Mouse (Mus musculus): Measurements from ENCODE around the gene Psd.

Psd gene

GRCm38 (mm10) chr19:46320076-46320785 is 6.7 kb downstream of the Psd start:
- no peak for DNase-seq (ENCODE audit: low spot score)

- DNase-seq (ENCODE audit: low spot score) = no peak
These were observed 8.2 kb downstream of the Psd start for GRCm38 (mm10) chr19:46318586-46319378.

- DNase-seq (ENCODE audit: low spot score) = no peak
These were observed 8.9 kb downstream of the Psd start for GRCm38 (mm10) chr19:46318031-46318471.

DNA sequence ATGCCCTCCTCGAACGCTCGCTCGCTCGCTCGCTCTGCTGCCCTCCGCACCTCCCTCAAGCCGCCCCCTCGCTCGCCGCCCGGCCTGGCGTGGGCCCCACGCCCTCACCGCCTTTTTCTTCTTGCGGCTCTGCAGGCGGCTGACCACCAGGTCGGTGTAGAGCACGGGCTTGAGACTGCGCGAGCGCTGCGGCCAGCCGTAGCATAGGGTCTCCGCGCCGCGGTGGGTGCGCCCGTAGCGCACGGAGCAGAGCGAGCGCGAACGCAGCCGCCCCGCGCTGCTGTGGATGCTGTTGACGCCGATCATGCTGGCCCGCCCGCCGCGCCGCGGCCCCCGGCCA is 9.4 kb downstream of the Psd start:
- no peak for DNase-seq (ENCODE audit: low spot score)

- DNase-seq (ENCODE audit: low spot score) = no peak
These were observed 10.0 kb downstream of the Psd start for GRCm38 (mm10) chr19:46316846-46317545.

DNA sequence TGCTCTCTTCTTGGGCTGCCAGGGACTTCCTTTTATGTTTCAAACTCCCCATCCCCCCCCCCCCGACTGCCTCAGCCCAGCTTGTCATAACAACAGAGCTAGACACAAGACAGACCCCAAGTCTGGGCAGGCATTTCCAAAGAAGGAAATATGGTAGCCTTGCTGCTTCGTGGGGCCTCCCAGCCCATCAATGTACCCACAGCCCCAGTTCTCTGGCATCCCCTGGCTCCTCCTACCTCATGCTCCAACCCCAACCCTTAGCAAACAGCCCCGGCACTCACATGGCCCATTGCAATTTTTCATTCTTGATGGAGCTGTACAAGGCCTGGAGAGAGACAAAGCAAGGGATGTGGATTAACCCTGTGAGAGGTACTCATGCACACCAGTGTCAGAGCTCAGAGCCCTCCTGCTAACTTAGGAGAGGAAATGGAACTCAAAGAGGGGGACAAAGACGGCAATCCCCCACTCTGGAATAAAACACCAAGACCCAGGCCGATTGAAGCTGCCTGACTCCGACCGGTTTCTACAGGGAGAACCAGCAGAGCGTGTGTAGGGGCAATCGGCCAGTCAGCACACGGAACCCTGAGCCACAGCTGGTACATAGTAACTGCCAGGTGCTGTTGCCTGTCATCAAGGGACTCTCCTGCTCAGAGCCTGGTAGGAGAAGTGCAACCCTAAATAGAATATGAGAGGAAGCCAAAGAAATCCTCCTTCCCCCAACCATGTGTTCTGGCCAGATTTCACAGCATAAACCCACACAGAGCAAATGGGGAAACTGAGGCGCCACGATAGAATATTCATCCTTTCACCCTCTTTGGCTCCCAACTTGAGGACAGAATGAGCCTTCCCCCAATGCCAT is 11.0 kb downstream of the Psd start:
- no peak for DNase-seq (ENCODE audit: low spot score)

- DNase-seq (ENCODE audit: low spot score) = no peak
These were observed 11.8 kb downstream of the Psd start for GRCm38 (mm10) chr19:46314872-46315742.

- no peak for DNase-seq (ENCODE audit: low spot score)
These were observed 12.8 kb downstream of the Psd start for GRCm38 (mm10) chr19:46314151-46314601.

DNA sequence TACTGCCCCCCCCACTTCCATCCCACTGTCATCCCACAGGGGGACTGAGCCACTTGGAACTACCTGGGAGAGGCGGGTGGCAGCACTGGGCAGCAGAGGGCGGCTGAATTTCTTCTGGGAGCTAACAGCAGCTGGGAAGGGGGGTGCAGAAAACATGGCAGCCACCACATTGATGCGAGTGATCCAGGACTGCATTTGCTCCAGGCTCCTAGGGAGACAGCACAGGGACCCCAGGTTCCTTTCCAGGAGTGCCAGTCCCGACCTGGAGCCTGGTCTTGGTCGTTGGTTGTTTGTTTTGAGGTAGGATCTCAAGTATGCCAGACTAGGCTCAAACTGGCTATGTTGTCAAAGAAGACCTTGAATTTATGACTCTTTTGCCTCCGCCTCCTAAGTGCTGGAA is 13.4 kb downstream of the Psd start:
- no peak for DNase-seq (ENCODE audit: low spot score)

GRCm38 (mm10) chr19:46313116-46313515 is 13.8 kb downstream of the Psd start:
- no peak for DNase-seq (ENCODE audit: low spot score)

DNA sequence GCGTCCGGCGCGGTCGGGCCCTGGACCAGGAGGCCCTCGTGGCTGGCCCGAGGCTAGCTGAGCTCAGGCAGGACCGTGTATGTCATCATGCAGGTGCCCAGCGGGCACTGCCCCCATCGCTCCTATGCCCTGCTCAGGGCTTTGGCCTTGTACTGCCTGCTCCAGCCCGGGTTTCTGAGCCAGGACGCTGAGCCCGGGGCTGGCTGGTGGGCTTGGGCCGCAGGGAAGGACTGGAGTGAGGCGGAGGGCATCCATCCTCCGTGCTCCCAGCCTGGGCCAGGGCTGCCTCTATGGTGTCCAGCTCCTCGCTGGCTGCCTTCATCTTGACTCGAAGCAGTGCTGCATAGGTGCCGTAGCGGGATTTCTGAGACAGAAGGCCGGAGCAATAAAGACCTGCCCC is 14.4 kb downstream of the Psd start:
- no peak for DNase-seq (ENCODE audit: low spot score)

DNA sequence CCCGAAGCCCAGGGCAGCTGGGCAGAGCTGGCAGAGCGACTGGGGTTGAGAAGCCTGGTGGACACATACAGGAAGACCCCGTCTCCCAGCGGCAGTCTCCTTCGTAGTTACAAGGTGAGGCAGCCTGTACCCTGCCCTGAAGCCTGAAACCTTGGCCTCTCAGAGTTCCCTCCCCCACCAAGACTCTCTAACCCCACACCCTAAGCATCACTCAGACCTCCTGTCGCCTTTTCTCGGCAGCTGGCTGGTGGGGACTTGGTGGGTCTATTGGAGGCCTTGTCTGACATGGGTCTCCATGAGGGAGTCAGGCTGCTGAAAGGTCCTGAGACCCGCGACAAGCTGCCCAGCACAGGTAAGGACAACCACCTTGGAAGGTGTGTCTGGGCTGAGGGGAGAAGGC is 15.6 kb downstream of the Psd start:
- DNase-seq (ENCODE audit: low spot score) = no peak

- DNase-seq (ENCODE audit: low spot score) = no peak
These were observed 16.6 kb downstream of the Psd start for GRCm38 (mm10) chr19:46310312-46310865.

DNA sequence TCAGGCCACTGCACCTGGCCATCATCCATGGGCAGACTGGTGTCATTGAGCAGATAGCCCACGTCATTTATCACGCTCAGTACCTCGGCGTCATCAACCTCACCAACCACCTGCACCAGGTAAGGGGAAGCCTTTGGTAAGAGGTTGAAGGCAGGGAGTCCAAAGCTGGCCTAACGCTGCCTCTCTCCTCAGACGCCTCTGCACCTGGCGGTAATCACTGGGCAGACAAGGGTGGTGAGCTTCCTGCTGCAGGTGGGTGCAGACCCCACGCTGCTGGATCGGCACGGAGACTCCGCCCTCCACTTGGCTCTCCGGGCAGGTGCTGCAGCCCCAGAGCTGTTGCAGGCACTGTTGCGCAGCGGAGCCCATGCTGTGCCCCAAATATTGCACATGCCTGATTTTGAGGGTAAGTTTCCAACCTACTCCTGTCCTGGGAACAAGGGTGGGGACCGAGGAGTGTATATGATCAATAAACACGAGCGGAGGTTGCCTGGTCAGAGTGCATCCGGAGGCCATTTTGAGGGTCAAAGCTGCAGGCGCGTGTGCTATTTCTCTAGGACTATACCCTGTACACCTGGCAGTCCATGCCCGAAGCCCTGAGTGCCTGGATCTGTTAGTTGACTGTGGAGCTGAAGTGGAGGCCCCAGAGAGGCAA is 17.2 kb downstream of the Psd start:
- DNase-seq (ENCODE audit: low spot score) = no peak

DNA sequence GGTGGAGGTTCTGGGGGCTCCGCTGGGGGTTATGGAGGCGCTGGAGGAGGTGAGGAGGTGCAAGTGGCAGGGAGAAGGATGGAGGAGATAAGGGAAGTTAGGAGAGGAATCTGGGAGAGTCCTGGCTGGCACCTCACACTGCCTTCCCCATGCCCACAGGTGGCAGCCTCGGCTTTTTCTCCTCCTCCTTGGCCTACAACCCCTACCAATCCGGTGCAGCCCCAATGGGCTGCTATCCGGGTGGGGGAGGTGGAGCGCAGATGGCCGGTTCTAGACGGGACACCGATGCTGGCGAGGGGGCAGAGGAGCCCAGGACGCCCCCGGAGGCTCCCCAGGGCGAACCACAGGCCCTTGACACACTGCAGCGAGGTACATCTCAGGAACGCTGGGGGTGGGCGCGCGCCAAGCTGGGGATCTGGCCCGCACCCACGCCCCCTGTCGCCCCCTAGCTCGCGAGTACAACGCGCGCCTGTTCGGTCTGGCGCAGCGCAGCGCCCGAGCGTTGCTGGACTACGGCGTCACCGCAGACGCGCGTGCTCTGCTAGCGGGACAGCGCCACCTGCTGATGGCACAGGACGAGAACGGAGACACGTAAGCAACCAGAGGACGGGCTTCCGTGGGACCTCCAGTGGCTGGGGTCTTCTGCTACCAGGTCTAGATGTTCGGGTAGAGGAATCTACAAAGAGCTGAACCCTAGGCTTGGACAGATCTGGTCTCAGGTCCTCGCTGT is 18.1 kb downstream of the Psd start:
- peak; percentile 78 for DNase-seq (ENCODE audit: low spot score)

DNA sequence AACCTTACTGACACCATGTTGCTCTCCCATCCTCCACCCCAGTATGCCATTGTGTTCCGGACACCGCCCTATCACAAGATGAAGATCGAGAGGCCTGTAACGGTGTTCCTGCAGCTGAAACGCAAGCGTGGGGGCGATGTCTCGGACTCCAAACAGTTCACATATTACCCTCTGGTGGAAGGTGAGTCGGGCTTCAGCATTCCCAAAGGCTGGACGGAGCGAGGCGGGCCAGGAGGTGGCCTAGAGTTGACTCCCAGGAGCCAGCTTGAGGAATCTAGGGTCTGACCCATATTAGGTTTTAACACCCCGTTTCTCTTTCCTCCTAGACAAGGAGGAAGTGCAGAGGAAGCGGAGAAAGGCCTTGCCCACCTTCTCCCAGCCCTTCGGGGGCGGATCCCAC is 18.7 kb downstream of the Psd start:
- DNase-seq (ENCODE audit: low spot score) = no peak

DNA sequence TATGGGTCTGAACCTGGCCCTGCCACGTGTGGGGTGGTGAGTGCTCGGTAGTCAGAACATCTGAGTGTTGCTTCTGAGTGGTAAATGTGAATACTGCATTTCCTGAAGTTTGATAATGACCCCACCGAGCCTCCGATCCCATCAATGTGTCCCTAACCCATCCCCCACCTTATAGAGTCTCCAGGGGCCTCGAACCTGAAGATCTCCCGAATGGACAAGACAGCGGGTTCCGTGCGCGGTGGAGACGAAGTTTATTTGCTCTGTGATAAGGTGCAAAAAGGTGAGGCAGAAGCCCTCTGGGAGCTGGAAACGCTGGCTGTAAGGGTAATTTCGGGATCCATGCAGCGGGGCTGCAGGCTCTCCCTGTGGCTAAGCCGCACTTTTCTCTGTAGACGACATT is 19.2 kb downstream of the Psd start:
- DNase-seq (ENCODE audit: low spot score) = no peak

DNA sequence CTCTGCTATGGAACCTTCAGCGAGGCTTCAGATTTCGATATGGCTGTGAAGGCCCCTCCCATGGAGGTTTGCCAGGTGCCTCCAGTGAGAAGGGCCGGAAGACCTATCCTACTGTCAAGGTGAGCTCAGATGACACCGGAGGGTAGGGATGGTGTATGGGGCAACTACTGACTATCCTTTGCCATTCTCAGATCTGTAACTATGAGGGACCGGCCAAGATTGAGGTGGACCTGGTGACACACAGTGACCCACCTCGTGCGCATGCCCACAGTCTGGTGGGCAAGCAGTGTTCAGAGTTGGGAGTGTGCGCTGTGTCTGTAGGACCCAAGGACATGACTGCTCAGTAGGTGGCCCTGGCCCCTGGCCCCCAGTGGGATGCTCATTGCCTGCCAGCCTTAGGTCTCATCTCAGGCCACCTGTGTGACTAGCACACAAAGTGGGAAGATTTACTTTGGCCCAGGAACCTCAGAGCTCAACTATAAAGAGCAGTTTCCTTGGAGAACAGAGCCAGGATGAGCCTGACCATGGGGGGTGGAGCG is 20.1 kb downstream of the Psd start:
- no peak for DNase-seq (ENCODE audit: low spot score)

DNA sequence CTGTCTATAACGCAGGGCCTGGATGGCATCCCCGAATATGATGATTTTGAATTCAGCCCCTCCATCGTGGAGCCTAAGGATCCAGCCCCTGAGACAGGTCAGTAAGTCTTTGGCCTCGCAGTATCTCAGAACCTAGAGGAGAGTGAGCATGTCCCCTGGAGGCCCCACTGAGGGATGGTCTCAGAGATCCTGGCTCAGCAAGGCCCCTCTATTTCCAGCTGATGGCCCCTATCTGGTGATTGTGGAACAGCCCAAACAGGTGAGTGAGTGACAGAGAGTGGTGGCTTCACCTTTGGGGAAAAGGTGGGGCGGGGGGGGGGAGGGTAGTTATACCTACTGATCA is 20.7 kb downstream of the Psd start:
- no peak for DNase-seq (ENCODE audit: low spot score)
